Mouse (Mus musculus) ES-Bruce4 (cell line): ENCODE measurements at regions not wholly inside any gene's neighbourhood (a gene's known extent, or its start where the extent isn't known, plus 50 kb on each side); places are given as distances from the start of the nearest gene placed in this dataset.

Experiments used
- H3K27ac ChIP-seq: 2 replicates; pipeline ENCODE4 v1.5.1; 2012; ENCODE audit warnings: low read length, inconsistent platforms; ENCODE audit not compliant: insufficient read depth
- H3K27me3 ChIP-seq: 2 replicates; pipeline ENCODE4 v1.6.1; 2012; ENCODE audit warnings: mild to moderate bottlenecking, low read length, inconsistent platforms; ENCODE audit not compliant: control insufficient read depth, poor library complexity, insufficient read depth, severe bottlenecking
- H3K36me3 ChIP-seq: 2 replicates; pipeline ENCODE4 v1.6.1; 2012; ENCODE audit warnings: inconsistent platforms, mild to moderate bottlenecking, low read length, moderate library complexity; ENCODE audit not compliant: control insufficient read depth, poor library complexity, insufficient read depth, severe bottlenecking
- H3K4me1 ChIP-seq: one replicate; pipeline ENCODE4 v1.8.1; 2011; ENCODE audit warnings: low read length; ENCODE audit not compliant: control insufficient read depth, insufficient read depth
- H3K4me3 ChIP-seq: 2 replicates; pipeline ENCODE4 v1.5.1; 2011; ENCODE audit warnings: low read depth, mild to moderate bottlenecking, low read length
- H3K9ac ChIP-seq: 2 replicates; pipeline ENCODE4 v1.6.1; 2012; ENCODE audit warnings: low read depth, mild to moderate bottlenecking, inconsistent platforms; ENCODE audit not compliant: poor library complexity, severe bottlenecking
- H3K9me3 ChIP-seq: replicated peaks from 2 replicates; pipeline ENCODE4 v1.6.1; 2012; ENCODE audit warnings: mild to moderate bottlenecking, low read length, inconsistent platforms; ENCODE audit not compliant: control insufficient read depth, poor library complexity, insufficient read depth, severe bottlenecking
- CTCF ChIP-seq: IDR thresholded peaks from one replicate; pipeline ENCODE4 v1.8.1; 2011; ENCODE audit warnings: low read depth, low read length
- POLR2A ChIP-seq: IDR thresholded peaks from one replicate; pipeline ENCODE4 v1.8.1; 2011; ENCODE audit warnings: low read length; ENCODE audit not compliant: insufficient read depth

GRCm38 (mm10) chr12:60584846-60585245 is 938.1 kb upstream of the Lrfn5 start:
- Histone ChIP-seq H3K4me1 (no peaks in the 10 kb centered on the region), H3K27ac (no peak overlapping the region), H3K9me3 (no peaks in the 10 kb centered on the region), H3K27me3 (no peaks in the 10 kb centered on the region), H3K9ac (no peak overlapping the region), H3K4me3 (no peak overlapping the region), H3K36me3 (no peaks in the 10 kb centered on the region)
- TF ChIP-seq POLR2A, result no peak
- peak; percentile 3 for TF ChIP-seq CTCF
